Mouse (Mus musculus): ENCODE measurements at regions not wholly inside any gene's neighbourhood (a gene's known extent, or its start where the extent isn't known, plus 50 kb on each side); places are given as distances from the start of the nearest gene placed in this dataset.
A peak's percentile ranks its signal among the peaks of the same experiment; 100 is the strongest.

GRCm38 (mm10) chr6:49633470-49634095 is 188.9 kb upstream of the Npy start:
- intact Hi-C loops (cut with DNase I), result no loop called here

GRCm38 (mm10) chr6:49637654-49638053 is 184.9 kb upstream of the Npy start:
- DNase-seq, result no peak
- intact Hi-C loops (cut with DNase I), result no loop called here

More at GRCm38 (mm10) chr6:49633470-49634095, 188.9 kb upstream of the Npy start:
- peak in 1 of 2 experiments; percentile 7 for DNase-seq

- intact Hi-C loops (cut with DNase I), result no loop called here
Observed at GRCm38 (mm10) chr6:49641256-49641655, 181.3 kb upstream of the Npy start.

GRCm38 (mm10) chr6:49654541-49655130 is 167.9 kb upstream of the Npy start:
- DNase-seq, result no peak
- intact Hi-C loops (cut with DNase I), result loop anchor here (5.0 kb wide), 1 partner anchor 137 kb away; no protein-coding TSS in a partner anchor

More at GRCm38 (mm10) chr6:49641256-49641655, 181.3 kb upstream of the Npy start:
- no peak for DNase-seq

GRCm38 (mm10) chr6:49655241-49655640 is 167.3 kb upstream of the Npy start:
- no peak for DNase-seq
- intact Hi-C loops (cut with DNase I), result loop anchor here (5.0 kb wide), 1 partner anchor 138 kb away; no protein-coding TSS in a partner anchor

GRCm38 (mm10) chr6:49656359-49657280 is 165.9 kb upstream of the Npy start:
- peak in 1 of 2 experiments; percentile 5 for DNase-seq
- intact Hi-C loops (cut with DNase I), result loop anchor here (5.0 kb wide), 1 partner anchor 139 kb away; no protein-coding TSS in a partner anchor

GRCm38 (mm10) chr6:49657988-49658387 is 164.5 kb upstream of the Npy start:
- intact Hi-C loops (cut with DNase I), result loop anchor here (5.0 kb wide), 1 partner anchor 141 kb away; no protein-coding TSS in a partner anchor
- no peak for DNase-seq

- intact Hi-C loops (cut with DNase I), result no loop called here
- peak; percentile 29 to 40 for DNase-seq
Observed at GRCm38 (mm10) chr6:49670991-49671390, 151.5 kb upstream of the Npy start.

GRCm38 (mm10) chr6:49671912-49672311 is 150.6 kb upstream of the Npy start:
- DNase-seq, result no peak
- intact Hi-C loops (cut with DNase I), result no loop called here

GRCm38 (mm10) chr6:49686776-49687175 is 135.7 kb upstream of the Npy start:
- intact Hi-C loops (cut with DNase I), result no loop called here
- DNase-seq, result no peak

- peak in 1 of 2 experiments; percentile 18 for DNase-seq
- intact Hi-C loops (cut with DNase I), result no loop called here
Observed at GRCm38 (mm10) chr6:49692032-49692539, 130.4 kb upstream of the Npy start.

GRCm38 (mm10) chr6:49694851-49695250 is 127.7 kb upstream of the Npy start:
- no peak for DNase-seq
- intact Hi-C loops (cut with DNase I), result no loop called here

- intact Hi-C loops (cut with DNase I), result no loop called here
Observed at GRCm38 (mm10) chr6:49696990-49697389, 125.5 kb upstream of the Npy start.

GRCm38 (mm10) chr6:49701453-49701852 is 121.1 kb upstream of the Npy start:
- intact Hi-C loops (cut with DNase I), result no loop called here
- no peak for DNase-seq

More at GRCm38 (mm10) chr6:49696990-49697389, 125.5 kb upstream of the Npy start:
- no peak for DNase-seq

- DNase-seq, result no peak
- intact Hi-C loops (cut with DNase I), result loop anchor here (10.0 kb wide), 1 partner anchor 472 kb away; no protein-coding TSS in a partner anchor
Observed at GRCm38 (mm10) chr6:49712980-49713379, 109.5 kb upstream of the Npy start.

GRCm38 (mm10) chr6:49716520-49716919 is 106.0 kb upstream of the Npy start:
- DNase-seq, result peak; percentile 15 to 32
- intact Hi-C loops (cut with DNase I), result loop anchor here (5.0 to 10.0 kb wide), 2 partner anchors 201 to 468 kb away; no protein-coding TSS in a partner anchor

- intact Hi-C loops (cut with DNase I), result loop anchor here (5.0 to 10.0 kb wide), 2 partner anchors 200 to 468 kb away; no protein-coding TSS in a partner anchor
- DNase-seq, result no peak
Observed at GRCm38 (mm10) chr6:49716945-49717344, 105.6 kb upstream of the Npy start.

- intact Hi-C loops (cut with DNase I), result no loop called here
- no peak for DNase-seq
Observed at GRCm38 (mm10) chr6:49733191-49733590, 89.3 kb upstream of the Npy start.

- intact Hi-C loops (cut with DNase I), result no loop called here
- DNase-seq, result no peak
Observed at GRCm38 (mm10) chr6:49743157-49743556, 79.4 kb upstream of the Npy start.

GRCm38 (mm10) chr6:49745301-49745700 is 77.2 kb upstream of the Npy start:
- DNase-seq, result no peak
- intact Hi-C loops (cut with DNase I), result no loop called here

Measured in heart, postnatal 10 days (tissue).